Mouse (Mus musculus): ENCODE results near the gene Stxbp6.
A peak's percentile ranks its signal among the peaks of the same experiment; 100 is the strongest.
"Not testable (repeated sequence)": the region's sequence is repeated elsewhere in the genome, so short reads cannot be mapped to it uniquely, and the experiment has no call there.

Stxbp6 gene

GRCm38 (mm10) chr12:45074611-45075342 is at the start of gene Stxbp6:
Gene Stxbp6, minus strand, starts transcription at chr12:45074709.
- DNase-seq (ENCODE audit: low spot score): no peak

- not testable (repeated sequence) for DNase-seq (ENCODE audit: low spot score)
Observed at GRCm38 (mm10) chr12:45102954-45103353, 28.4 kb upstream of the Stxbp6 start.

- DNase-seq (ENCODE audit: low spot score): no peak
Observed at GRCm38 (mm10) chr12:45093732-45094131, 19.2 kb upstream of the Stxbp6 start.

- DNase-seq (ENCODE audit: low spot score): no peak
Observed at GRCm38 (mm10) chr12:45092444-45092843, 17.9 kb upstream of the Stxbp6 start.

- DNase-seq (ENCODE audit: low spot score): no peak
Observed at GRCm38 (mm10) chr12:45083145-45083475, 8.6 kb upstream of the Stxbp6 start.

- DNase-seq (ENCODE audit: low spot score): no peak
Observed at GRCm38 (mm10) chr12:45082379-45083144, 8.1 kb upstream of the Stxbp6 start.

GRCm38 (mm10) chr12:45081617-45082016 is 7.1 kb upstream of the Stxbp6 start:
- no peak for DNase-seq (ENCODE audit: low spot score)

- DNase-seq (ENCODE audit: low spot score): no peak
Observed at GRCm38 (mm10) chr12:45080753-45081122, 6.2 kb upstream of the Stxbp6 start.

- no peak for DNase-seq (ENCODE audit: low spot score)
Observed at GRCm38 (mm10) chr12:45080036-45080752, 5.7 kb upstream of the Stxbp6 start.

GRCm38 (mm10) chr12:45075631-45076030 is 1.1 kb upstream of the Stxbp6 start:
- no peak for DNase-seq (ENCODE audit: low spot score)

- DNase-seq (ENCODE audit: low spot score): peak; percentile 55
Observed at GRCm38 (mm10) chr12:45074042-45074601, 387 bp downstream of the Stxbp6 start.

- no peak for DNase-seq (ENCODE audit: low spot score)
Observed at GRCm38 (mm10) chr12:45073331-45074041, 1.0 kb downstream of the Stxbp6 start.

GRCm38 (mm10) chr12:45072185-45072584 is 2.3 kb downstream of the Stxbp6 start:
- no peak for DNase-seq (ENCODE audit: low spot score)

- no peak for DNase-seq (ENCODE audit: low spot score)
Observed at GRCm38 (mm10) chr12:45070186-45070585, 4.3 kb downstream of the Stxbp6 start.

GRCm38 (mm10) chr12:45068145-45068754 is 6.3 kb downstream of the Stxbp6 start:
- no peak for DNase-seq (ENCODE audit: low spot score)

GRCm38 (mm10) chr12:45067686-45068085 is 6.8 kb downstream of the Stxbp6 start:
- no peak for DNase-seq (ENCODE audit: low spot score)

GRCm38 (mm10) chr12:45067047-45067685 is 7.3 kb downstream of the Stxbp6 start:
- no peak for DNase-seq (ENCODE audit: low spot score)

GRCm38 (mm10) chr12:45063606-45064005 is 10.9 kb downstream of the Stxbp6 start:
- DNase-seq (ENCODE audit: low spot score): no peak

GRCm38 (mm10) chr12:45061336-45061735 is 13.2 kb downstream of the Stxbp6 start:
- DNase-seq (ENCODE audit: low spot score): no peak

GRCm38 (mm10) chr12:45060804-45061203 is 13.7 kb downstream of the Stxbp6 start:
- no peak for DNase-seq (ENCODE audit: low spot score)

GRCm38 (mm10) chr12:45058007-45058406 is 16.5 kb downstream of the Stxbp6 start:
- DNase-seq (ENCODE audit: low spot score): no peak
